ENCODE assay signal across 18 mouse cellular contexts in the genomic region with DNA sequence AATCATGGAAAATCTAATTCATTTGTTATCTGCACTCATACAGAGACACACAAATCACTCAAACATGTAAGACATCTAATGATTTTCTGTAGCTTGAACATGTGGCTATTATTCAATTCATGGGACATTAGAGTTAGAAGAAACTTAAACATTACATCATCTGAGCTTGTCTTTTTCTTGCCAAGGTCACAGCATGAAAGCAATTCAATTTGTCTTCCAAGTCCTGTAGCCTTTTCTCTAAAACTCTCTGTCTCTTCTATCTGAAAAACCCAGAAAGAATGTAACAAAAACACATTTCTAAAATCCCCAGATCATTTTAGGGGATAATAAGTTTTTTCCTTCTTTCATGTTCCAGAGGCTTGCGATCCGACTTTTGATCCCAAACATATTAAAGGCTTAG.
A peak's percentile ranks its signal among the peaks of the same experiment; 100 is the strongest.
DNase-seq lines count a peak whose midpoint lies in the region; ATAC-seq and TF ChIP-seq lines count a peak whose summit lies in the region.
"Had no signal": no experiment of that assay in that cellular context is flagged by ENCODE, and none has a peak within 500 bp of the region (broad histone marks: within the 10 kb centered on the region; RNA-seq: fewer than 3 reads in every experiment).

No protein-coding gene starts in this region.

- no peak for TF ChIP-seq CTCF in lung, embryonic 14.5 days (IDR thresholded peaks at IDR 0.05; ENCODE audit: low read depth)

- H3K9ac ChIP-seq in hindbrain, embryonic 14.5 days: no peak overlapping the region
- H3K9ac ChIP-seq in hindbrain, embryonic 16.5 days (ENCODE audit: low read depth, low read length): no peak overlapping the region
- H3K9ac ChIP-seq in lung, embryonic 14.5 days: no peak overlapping the region
- H3K9ac ChIP-seq: embryonic facial prominence, embryonic 13.5 days; forebrain, embryonic 12.5 days; heart, embryonic 12.5 days had no signal

- H3K36me3 ChIP-seq in hindbrain, embryonic 14.5 days (replicated peaks; ENCODE audit: control insufficient read depth, insufficient read depth): no peaks in the 10 kb centered on the region
- no peaks in the 10 kb centered on the region for H3K36me3 ChIP-seq in hindbrain, embryonic 16.5 days (ENCODE audit: control insufficient read depth, insufficient read depth, low read length)
- no peaks in the 10 kb centered on the region for H3K36me3 ChIP-seq in lung, embryonic 14.5 days (ENCODE audit: insufficient read depth)
- H3K36me3 ChIP-seq: embryonic facial prominence, embryonic 13.5 days; forebrain, embryonic 12.5 days; heart, embryonic 12.5 days; hindbrain, embryonic 10.5 days had no signal

- ATAC-seq in hindbrain, embryonic 14.5 days (ENCODE audit: low FRiP score): no peak
- ATAC-seq in hindbrain, embryonic 16.5 days: no peak
- ATAC-seq in lung, embryonic 14.5 days (ENCODE audit: insufficient read depth): no peak

- H3K4me3 ChIP-seq in hindbrain, embryonic 14.5 days (replicated peaks; ENCODE audit: low read length): no peak overlapping the region
- H3K4me3 ChIP-seq in hindbrain, embryonic 16.5 days (ENCODE audit: low read length): no peak overlapping the region
- no peak overlapping the region for H3K4me3 ChIP-seq in lung, embryonic 14.5 days (ENCODE audit: low read depth, low read length)
- H3K4me3 ChIP-seq: embryonic facial prominence, embryonic 13.5 days; forebrain, embryonic 12.5 days; gastrocnemius, adult 2 months; heart, embryonic 12.5 days; hindbrain, embryonic 10.5 days had no signal

- no peaks in the 10 kb centered on the region for H3K27me3 ChIP-seq in hindbrain, embryonic 14.5 days (ENCODE audit: control insufficient read depth, insufficient read depth, low read length)
- no peaks in the 10 kb centered on the region for H3K27me3 ChIP-seq in hindbrain, embryonic 16.5 days (replicated peaks; ENCODE audit: control insufficient read depth, insufficient read depth, low read length)
- H3K27me3 ChIP-seq in lung, embryonic 14.5 days (ENCODE audit: insufficient read depth, low read length): no peaks in the 10 kb centered on the region
- H3K27me3 ChIP-seq: CH12.LX; embryonic facial prominence, embryonic 13.5 days; forebrain, embryonic 12.5 days; heart, embryonic 12.5 days had no signal

- DNase-seq in hindbrain, embryonic 14.5 days (ENCODE audit: low spot score): peak; percentile 38
- peak; percentile 5 for DNase-seq in lung, embryonic 14.5 days
- DNase-seq in lung, adult 18-20 months: no peak
- peak; percentile 21 for DNase-seq in Muller cell, postnatal 12 days (ENCODE audit: inconsistent ontology term)
- DNase-seq in mesoderm, embryonic 11.5 days (ENCODE audit: low read depth, low spot score): peak; percentile 2
- DNase-seq: adrenal gland, adult 2 months; adrenal gland, postnatal 36 days; cerebellum, adult 11 months; cerebellum, adult 8-10 months; cerebellum, postnatal 14 days; gastrocnemius, adult 2 months; gastrocnemius, postnatal 25 days had no signal

- no peaks in the 10 kb centered on the region for H3K4me1 ChIP-seq in hindbrain, embryonic 14.5 days (replicated peaks; ENCODE audit: control insufficient read depth, insufficient read depth, low read length)
- no peaks in the 10 kb centered on the region for H3K4me1 ChIP-seq in hindbrain, embryonic 16.5 days (ENCODE audit: control insufficient read depth, insufficient read depth, low read depth, low read length)
- no peaks in the 10 kb centered on the region for H3K4me1 ChIP-seq in lung, embryonic 14.5 days (ENCODE audit: insufficient read depth)
- H3K4me1 ChIP-seq: embryonic facial prominence, embryonic 13.5 days; forebrain, embryonic 12.5 days; heart, embryonic 12.5 days; hindbrain, embryonic 10.5 days had no signal

- H3K9me3 ChIP-seq in hindbrain, embryonic 14.5 days (ENCODE audit: control insufficient read depth, low read length): no peaks in the 10 kb centered on the region
- no peaks in the 10 kb centered on the region for H3K9me3 ChIP-seq in hindbrain, embryonic 16.5 days (ENCODE audit: control insufficient read depth, low read length)
- no peaks in the 10 kb centered on the region for H3K9me3 ChIP-seq in lung, embryonic 14.5 days (ENCODE audit: low read depth, low read length)
- H3K9me3 ChIP-seq: embryonic facial prominence, embryonic 13.5 days; forebrain, embryonic 12.5 days; hindbrain, embryonic 10.5 days had no signal

- WGBS in hindbrain, embryonic 14.5 days: 89% methylated on average over 2 of the region's 2 CpGs
- WGBS in hindbrain, embryonic 16.5 days: 76% methylated on average over 2 of the region's 2 CpGs
- WGBS in lung, embryonic 14.5 days: 40% methylated on average over 2 of the region's 2 CpGs

- H3K4me2 ChIP-seq in hindbrain, embryonic 14.5 days (replicated peaks): no peak overlapping the region
- no peak overlapping the region for H3K4me2 ChIP-seq in hindbrain, embryonic 16.5 days (ENCODE audit: low read length)
- no peak overlapping the region for H3K4me2 ChIP-seq in lung, embryonic 14.5 days
- H3K4me2 ChIP-seq: embryonic facial prominence, embryonic 13.5 days; forebrain, embryonic 12.5 days; heart, embryonic 12.5 days had no signal

- no peak overlapping the region for H3K27ac ChIP-seq in hindbrain, embryonic 14.5 days
- no peak overlapping the region for H3K27ac ChIP-seq in hindbrain, embryonic 16.5 days (ENCODE audit: low read depth, low read length)
- no peak overlapping the region for H3K27ac ChIP-seq in lung, embryonic 14.5 days (ENCODE audit: low read depth)
- H3K27ac ChIP-seq: embryonic facial prominence, embryonic 13.5 days; forebrain, embryonic 12.5 days; gastrocnemius, adult 2 months; hindbrain, embryonic 10.5 days had no signal

Comparison
In these comparisons a context has a peak if more than half of its experiments do, and no peak if none do; other contexts are left out.
1. DNase-seq: peak in hindbrain, embryonic 14.5 days (single experiment), lung, embryonic 14.5 days (single experiment), Muller cell, postnatal 12 days (single experiment) and mesoderm, embryonic 11.5 days (single experiment); none in lung, adult 18-20 months (0 of 2).